Mouse (Mus musculus) kidney, adult 8-10 months (tissue): ENCODE data around the gene Polr1e.
"Not testable (repeated sequence)": the region's sequence is repeated elsewhere in the genome, so short reads cannot be mapped to it uniquely, and the experiment has no call there.

Source experiments
- DNase-seq, 2 experiments: peaks; one replicate each; pipeline ENCODE4 v3.0.0; 2022

The Polr1e gene

GRCm38 (mm10) chr4:45063836-45064235 is 45.5 kb downstream of the Polr1e start:
- DNase-seq: not testable (repeated sequence)

- peak; percentile 26 to 44 for DNase-seq
These were observed 46.2 kb downstream of the Polr1e start for GRCm38 (mm10) chr4:45064577-45064976.

- DNase-seq: no peak
These were observed 47.8 kb downstream of the Polr1e start for GRCm38 (mm10) chr4:45066036-45066730.

GRCm38 (mm10) chr4:45067742-45068141 is 49.4 kb downstream of the Polr1e start:
- DNase-seq: no peak

- peak in 1 of 2 experiments; percentile 55 for DNase-seq
These were observed 54.0 kb downstream of the Polr1e start for GRCm38 (mm10) chr4:45072261-45072973.

- DNase-seq: no peak
These were observed 55.2 kb downstream of the Polr1e start for GRCm38 (mm10) chr4:45073544-45073943.

- DNase-seq: not testable (repeated sequence)
These were observed 62.7 kb downstream of the Polr1e start for GRCm38 (mm10) chr4:45081041-45081440.

- no peak for DNase-seq
These were observed 64.6 kb downstream of the Polr1e start for GRCm38 (mm10) chr4:45082951-45083350.

GRCm38 (mm10) chr4:45083487-45083886 is 65.1 kb downstream of the Polr1e start:
- DNase-seq: no peak

GRCm38 (mm10) chr4:45084021-45084894 is 65.9 kb downstream of the Polr1e start, which contains the start of gene Fbxo10:
TSS of gene Fbxo10 (minus strand) at chr4:45084604.
- peak; percentile 90 for DNase-seq

- no peak for DNase-seq
These were observed 66.5 kb downstream of the Polr1e start for GRCm38 (mm10) chr4:45084895-45085290.
